Comparison of ENCODE assay signal across 9 mouse cellular contexts in genomic region chr10:46057362-46058198, GRCm38 (mm10).
DNase-seq lines count a peak whose midpoint lies in the region; ATAC-seq and TF ChIP-seq lines count a peak whose summit lies in the region.
"Had no signal": no experiment of that assay in that cellular context is flagged by ENCODE, and none has a peak within 500 bp of the region (broad histone marks: within the 10 kb centered on the region; RNA-seq: fewer than 3 reads in every experiment).

No protein-coding gene starts in this region.

- no peak for ATAC-seq in G1E (ENCODE audit: extremely low read depth, insufficient number of reproducible peaks, low FRiP score, poor library complexity, severe bottlenecking)
- peak; percentile 81 for ATAC-seq in midbrain, embryonic 16.5 days
- ATAC-seq in megakaryocyte progenitor cell, adult 5-6 weeks (replicated peaks; ENCODE audit: poor library complexity) = no peak

- H3K36me3 ChIP-seq in heart, adult 2 months (ENCODE audit: control insufficient read depth, insufficient read depth, low read length) = no peaks in the 10 kb centered on the region
- H3K36me3 ChIP-seq in G1E (replicated peaks) = no peaks in the 10 kb centered on the region
- no peaks in the 10 kb centered on the region for H3K36me3 ChIP-seq in midbrain, embryonic 16.5 days (ENCODE audit: control insufficient read depth, insufficient read depth, low read length)
- H3K36me3 ChIP-seq: limb, embryonic 15.5 days had no signal

- no peak for TF ChIP-seq EP300 in heart, adult 2 months (IDR thresholded peaks at IDR 0.05; ENCODE audit: insufficient read depth, low read depth, low read length)

- intact Hi-C loops in heart, adult 2 months (cut with DNase I) = no loop called here
- intact Hi-C loops in heart, postnatal 25 days (cut with DNase I) = no loop called here

- no peak for TF ChIP-seq POLR2A in heart, adult 2 months (IDR thresholded peaks at IDR 0.05; ENCODE audit: insufficient read depth, low read depth, low read length)

- no peak overlapping the region for H3K27ac ChIP-seq in heart, adult 2 months
- H3K27ac ChIP-seq in midbrain, embryonic 16.5 days (ENCODE audit: low read length) = peak overlapping the region; percentile 32; the same call in 1 of the 2 replicates
- H3K27ac ChIP-seq: limb, embryonic 15.5 days had no signal

- TF ChIP-seq CTCF in heart, adult 2 months (IDR thresholded peaks at IDR 0.05) = peak; percentile 86
- TF ChIP-seq CTCF in G1E (IDR thresholded peaks at IDR 0.05; ENCODE audit: low read depth, low read length) = 0 out of 2 replicates have a peak, but pooled peaks have one; percentile 10

- WGBS in heart, adult 2 months = 34% methylated on average over 14 of the region's 14 CpGs
- WGBS in midbrain, embryonic 16.5 days = 25% methylated on average over 14 of the region's 14 CpGs

- no peaks in the 10 kb centered on the region for H3K79me2 ChIP-seq in heart, adult 2 months (replicated peaks; ENCODE audit: control insufficient read depth, insufficient read depth, low read length)

- H3K9ac ChIP-seq in heart, adult 2 months (ENCODE audit: low read depth, low read length) = no peak overlapping the region
- peak overlapping the region; percentile 25; the same call in 1 of the 2 replicates for H3K9ac ChIP-seq in midbrain, embryonic 16.5 days (ENCODE audit: low read depth, low read length)
- H3K9ac ChIP-seq: limb, embryonic 15.5 days had no signal

- H3K4me1 ChIP-seq in heart, adult 2 months (ENCODE audit: control insufficient read depth, insufficient read depth, low read length) = no peaks in the 10 kb centered on the region
- no peaks in the 10 kb centered on the region for H3K4me1 ChIP-seq in G1E (ENCODE audit: insufficient read depth, low read depth, low read length)
- no peaks in the 10 kb centered on the region for H3K4me1 ChIP-seq in midbrain, embryonic 16.5 days (ENCODE audit: control insufficient read depth, insufficient read depth, low read length)
- H3K4me1 ChIP-seq: limb, embryonic 15.5 days had no signal

- peak overlapping the region; percentile 36 for H3K4me2 ChIP-seq in midbrain, embryonic 16.5 days (ENCODE audit: low read length)
- H3K4me2 ChIP-seq: limb, embryonic 15.5 days had no signal

- no peak overlapping the region for H3K4me3 ChIP-seq in heart, adult 2 months
- no peak overlapping the region for H3K4me3 ChIP-seq in G1E (ENCODE audit: low read depth, low read length)
- H3K4me3 ChIP-seq in midbrain, embryonic 16.5 days (ENCODE audit: low read depth, low read length) = no peak overlapping the region
- H3K4me3 ChIP-seq: limb, embryonic 15.5 days had no signal

- H3K9me3 ChIP-seq in G1E (replicated peaks) = no peaks in the 10 kb centered on the region
- H3K9me3 ChIP-seq in midbrain, embryonic 16.5 days (replicated peaks; ENCODE audit: control insufficient read depth, low read length, poor library complexity, severe bottlenecking) = no peaks in the 10 kb centered on the region
- H3K9me3 ChIP-seq: limb, embryonic 15.5 days had no signal

- no peaks in the 10 kb centered on the region for H3K27me3 ChIP-seq in heart, adult 2 months (ENCODE audit: control insufficient read depth, insufficient read depth, low read length)
- H3K27me3 ChIP-seq in G1E (ENCODE audit: insufficient read depth, low read length) = no peaks in the 10 kb centered on the region
- H3K27me3 ChIP-seq in midbrain, embryonic 16.5 days (ENCODE audit: control insufficient read depth, insufficient read depth, low read depth, low read length) = no peaks in the 10 kb centered on the region
- H3K27me3 ChIP-seq: limb, embryonic 15.5 days had no signal

- no peak for DNase-seq in heart, adult 2 months
- no peak for DNase-seq in heart, postnatal 25 days (ENCODE audit: low spot score)
- DNase-seq in G1E (ENCODE audit: low spot score) = no peak
- DNase-seq in cerebellum, postnatal 14 days = peak; percentile 85 to 87
- DNase-seq in frontal cortex, postnatal 25 days (ENCODE audit: low spot score in 2 of 2) = peak; percentile 28 to 52
- DNase-seq in left cerebral cortex, adult 11 months (ENCODE audit: low spot score) = peak; percentile 48

Comparison
In these comparisons a context has a peak if more than half of its experiments do, and no peak if none do; other contexts are left out.
1. DNase-seq: peak in cerebellum, postnatal 14 days (2 of 2), frontal cortex, postnatal 25 days (2 of 2) and left cerebral cortex, adult 11 months (single experiment); none in heart, adult 2 months (0 of 2), heart, postnatal 25 days (single experiment) and G1E (single experiment).